Mouse (Mus musculus) liver, adult (tissue): ENCODE data around the gene Slfn5.
A peak's percentile ranks its signal among the peaks of the same experiment; 100 is the strongest.

Experiments
- GATA4 ChIP-seq: IDR thresholded peaks from 2 replicates; pipeline ENCODE4 v1.6.1; 2014; ENCODE audit warnings: mild to moderate bottlenecking, low read length; ENCODE audit not compliant: insufficient replicate concordance

The Slfn5 gene

GRCm38 (mm10) chr11:82945636-82946035 is 5.5 kb upstream of the Slfn5 start:
- TF ChIP-seq GATA4: no peak

GRCm38 (mm10) chr11:82947457-82947856 is 3.7 kb upstream of the Slfn5 start:
- TF ChIP-seq GATA4: no peak

GRCm38 (mm10) chr11:82949036-82949435 is 2.1 kb upstream of the Slfn5 start:
- peak; percentile 53; the same call in 1 of the 2 replicates for TF ChIP-seq GATA4

GRCm38 (mm10) chr11:82951865-82952611 is 889 bp downstream of the Slfn5 start:
- TF ChIP-seq GATA4: no peak

GRCm38 (mm10) chr11:82952612-82953542 is 1.7 kb downstream of the Slfn5 start:
- TF ChIP-seq GATA4: peak; percentile 45; the same call in 1 of the 2 replicates

- TF ChIP-seq GATA4: no peak
Measured at GRCm38 (mm10) chr11:82954631-82955030, 3.5 kb downstream of the Slfn5 start.

GRCm38 (mm10) chr11:82956925-82957324 is 5.8 kb downstream of the Slfn5 start:
- TF ChIP-seq GATA4: no peak

- no peak for TF ChIP-seq GATA4
Measured at GRCm38 (mm10) chr11:82959613-82960012, 8.5 kb downstream of the Slfn5 start.

- no peak for TF ChIP-seq GATA4
Measured at GRCm38 (mm10) chr11:82961743-82962142, 10.6 kb downstream of the Slfn5 start.

- TF ChIP-seq GATA4: no peak
Measured at GRCm38 (mm10) chr11:82962215-82962614, 11.1 kb downstream of the Slfn5 start.

GRCm38 (mm10) chr11:82970712-82971589 is 19.8 kb downstream of the Slfn5 start:
- TF ChIP-seq GATA4: peak; percentile 39; the same call in 1 of the 2 replicates

- no peak for TF ChIP-seq GATA4
Measured at GRCm38 (mm10) chr11:82971590-82971974, 20.4 kb downstream of the Slfn5 start.

- TF ChIP-seq GATA4: 0 out of 2 replicates have a peak, but pooled peaks have one; percentile 10
Measured at GRCm38 (mm10) chr11:82973916-82974315, 22.8 kb downstream of the Slfn5 start.

GRCm38 (mm10) chr11:82983193-82983592 is 32.0 kb downstream of the Slfn5 start:
- TF ChIP-seq GATA4: no peak

GRCm38 (mm10) chr11:82987621-82988020 is 36.5 kb downstream of the Slfn5 start:
- no peak for TF ChIP-seq GATA4
